Mouse (Mus musculus): ENCODE measurements around the gene Evpl. TPM values are rescaled to one million over a fixed set of nuclear protein-coding genes. Genes with fewer than 3 reads are reported as not detected.
A peak's percentile ranks its signal among the peaks of the same experiment; 100 is the strongest.

The Evpl gene
- polyA plus RNA-seq, 1 experiment from 2014 or later, result 0.11 TPM

GRCm38 (mm10) chr11:116198132-116198531 is 39.7 kb downstream of the Evpl start:
- no peak for DNase-seq (ENCODE audit: low spot score)
- Histone ChIP-seq H3K27me3 (replicated peaks; ENCODE audit: control insufficient read depth, insufficient read depth, low read length) (no peaks in the 10 kb centered on the region), H3K4me3 (ENCODE audit: low read depth, low read length) (peak overlapping the region; percentile 74), H3K4me2 (ENCODE audit: low read length) (peak overlapping the region; percentile 74), H3K9ac (ENCODE audit: low read length) (peak overlapping the region; percentile 88), H3K4me1 (ENCODE audit: control insufficient read depth, insufficient read depth, low read length) (peaks cover 13% of the 10 kb centered on the region), H3K9me3 (replicated peaks; ENCODE audit: control insufficient read depth, low read length) (no peaks in the 10 kb centered on the region), H3K27ac (ENCODE audit: low read depth, low read length) (peak overlapping the region; percentile 93), H3K36me3 (ENCODE audit: control insufficient read depth, insufficient read depth, low read length) (0 out of 2 replicates have a peak, but pooled peaks cover 9% of the 10 kb centered on the region)
- WGBS, result 25% methylated on average over 13 of the region's 13 CpGs
- no peak; the same call in 1 of the 2 replicates for ATAC-seq

- H3K9ac ChIP-seq (ENCODE audit: low read length), result peak overlapping the region; percentile 35; the same call in 1 of the 2 replicates
- H3K4me3 ChIP-seq (ENCODE audit: low read depth, low read length), result 0 out of 2 replicates have a peak overlapping the region, but pooled peaks have one; percentile 4
- H3K9me3 ChIP-seq (replicated peaks; ENCODE audit: control insufficient read depth, low read length), result no peaks in the 10 kb centered on the region
- H3K27me3 ChIP-seq (replicated peaks; ENCODE audit: control insufficient read depth, insufficient read depth, low read length), result no peaks in the 10 kb centered on the region
- H3K36me3 ChIP-seq (ENCODE audit: control insufficient read depth, insufficient read depth, low read length), result 0 out of 2 replicates have a peak, but pooled peaks cover 9% of the 10 kb centered on the region
- peaks cover 13% of the 10 kb centered on the region for H3K4me1 ChIP-seq (ENCODE audit: control insufficient read depth, insufficient read depth, low read length)
- 88% methylated on average over 6 of the region's 6 CpGs for WGBS
- ATAC-seq (no peak), DNase-seq (ENCODE audit: low spot score) (no peak)
- H3K27ac ChIP-seq (ENCODE audit: low read depth, low read length), result no peak overlapping the region
- peak overlapping the region; percentile 74 for H3K4me2 ChIP-seq (ENCODE audit: low read length)
Observed at GRCm38 (mm10) chr11:116197584-116197906, 40.3 kb downstream of the Evpl start.

GRCm38 (mm10) chr11:116196866-116197583 is 40.9 kb downstream of the Evpl start:
- Histone ChIP-seq H3K27ac (ENCODE audit: low read depth, low read length) (no peak overlapping the region), H3K9me3 (replicated peaks; ENCODE audit: control insufficient read depth, low read length) (no peaks in the 10 kb centered on the region), H3K36me3 (ENCODE audit: control insufficient read depth, insufficient read depth, low read length) (peaks cover 9% of the 10 kb centered on the region; the same call in 1 of the 2 replicates), H3K4me2 (ENCODE audit: low read length) (peak overlapping the region; percentile 74; the same call in 1 of the 2 replicates), H3K4me3 (ENCODE audit: low read depth, low read length) (0 out of 2 replicates have a peak overlapping the region, but pooled peaks have one; percentile 4), H3K27me3 (replicated peaks; ENCODE audit: control insufficient read depth, insufficient read depth, low read length) (no peaks in the 10 kb centered on the region), H3K4me1 (ENCODE audit: control insufficient read depth, insufficient read depth, low read length) (peaks cover 13% of the 10 kb centered on the region), H3K9ac (ENCODE audit: low read length) (no peak overlapping the region)
- ATAC-seq (no peak), DNase-seq (ENCODE audit: low spot score) (no peak)
- WGBS, result 94% methylated on average over 18 of the region's 18 CpGs

- ATAC-seq (no peak), DNase-seq (ENCODE audit: low spot score) (no peak)
- Histone ChIP-seq H3K4me1 (ENCODE audit: control insufficient read depth, insufficient read depth, low read length) (peaks cover 13% of the 10 kb centered on the region), H3K9ac (ENCODE audit: low read length) (no peak overlapping the region), H3K27ac (ENCODE audit: low read depth, low read length) (no peak overlapping the region), H3K9me3 (replicated peaks; ENCODE audit: control insufficient read depth, low read length) (no peaks in the 10 kb centered on the region), H3K36me3 (ENCODE audit: control insufficient read depth, insufficient read depth, low read length) (peaks cover 13% of the 10 kb centered on the region; the same call in 1 of the 2 replicates), H3K4me2 (ENCODE audit: low read length) (no peak overlapping the region), H3K27me3 (replicated peaks; ENCODE audit: control insufficient read depth, insufficient read depth, low read length) (no peaks in the 10 kb centered on the region), H3K4me3 (ENCODE audit: low read depth, low read length) (no peak overlapping the region)
- 88% methylated on average over 3 of the region's 3 CpGs for WGBS
Observed at GRCm38 (mm10) chr11:116196336-116196735, 41.5 kb downstream of the Evpl start.

- Histone ChIP-seq H3K27ac (ENCODE audit: low read depth, low read length) (no peak overlapping the region), H3K4me2 (ENCODE audit: low read length) (no peak overlapping the region), H3K4me1 (ENCODE audit: control insufficient read depth, insufficient read depth, low read length) (peaks cover 13% of the 10 kb centered on the region), H3K9ac (ENCODE audit: low read length) (no peak overlapping the region), H3K4me3 (ENCODE audit: low read depth, low read length) (no peak overlapping the region), H3K27me3 (replicated peaks; ENCODE audit: control insufficient read depth, insufficient read depth, low read length) (no peaks in the 10 kb centered on the region), H3K9me3 (replicated peaks; ENCODE audit: control insufficient read depth, low read length) (no peaks in the 10 kb centered on the region), H3K36me3 (ENCODE audit: control insufficient read depth, insufficient read depth, low read length) (peaks cover 23% of the 10 kb centered on the region)
- 85% methylated on average over 5 of the region's 5 CpGs for WGBS
- DNase-seq (ENCODE audit: low spot score), result no peak
- ATAC-seq, result no peak
Observed at GRCm38 (mm10) chr11:116195252-116195651, 42.6 kb downstream of the Evpl start.

GRCm38 (mm10) chr11:116194619-116195018 is 43.3 kb downstream of the Evpl start:
- ATAC-seq (no peak), DNase-seq (ENCODE audit: low spot score) (no peak)
- Histone ChIP-seq H3K36me3 (ENCODE audit: control insufficient read depth, insufficient read depth, low read length) (peaks cover 29% of the 10 kb centered on the region), H3K4me3 (ENCODE audit: low read depth, low read length) (no peak overlapping the region), H3K27ac (ENCODE audit: low read depth, low read length) (no peak overlapping the region), H3K4me1 (ENCODE audit: control insufficient read depth, insufficient read depth, low read length) (peaks cover 13% of the 10 kb centered on the region), H3K4me2 (ENCODE audit: low read length) (no peak overlapping the region), H3K9ac (ENCODE audit: low read length) (no peak overlapping the region), H3K27me3 (replicated peaks; ENCODE audit: control insufficient read depth, insufficient read depth, low read length) (no peaks in the 10 kb centered on the region), H3K9me3 (replicated peaks; ENCODE audit: control insufficient read depth, low read length) (no peaks in the 10 kb centered on the region)
- 92% methylated on average over 8 of the region's 8 CpGs for WGBS

GRCm38 (mm10) chr11:116187226-116187930 is 50.5 kb downstream of the Evpl start:
- H3K4me3 ChIP-seq (ENCODE audit: low read depth, low read length), result no peak overlapping the region
- H3K27ac ChIP-seq (ENCODE audit: low read depth, low read length), result no peak overlapping the region
- H3K9me3 ChIP-seq (replicated peaks; ENCODE audit: control insufficient read depth, low read length), result no peaks in the 10 kb centered on the region
- no peaks in the 10 kb centered on the region for H3K4me1 ChIP-seq (ENCODE audit: control insufficient read depth, insufficient read depth, low read length)
- no peaks in the 10 kb centered on the region for H3K27me3 ChIP-seq (replicated peaks; ENCODE audit: control insufficient read depth, insufficient read depth, low read length)
- 41% methylated on average over 11 of the region's 11 CpGs for WGBS
- peaks cover 66% of the 10 kb centered on the region for H3K36me3 ChIP-seq (ENCODE audit: control insufficient read depth, insufficient read depth, low read length)
- 0 out of 2 replicates have a peak overlapping the region, but pooled peaks have one; percentile 10 for H3K9ac ChIP-seq (ENCODE audit: low read length)
- DNase-seq (ENCODE audit: low spot score), result peak; percentile 45
- ATAC-seq, result no peak
- no peak overlapping the region for H3K4me2 ChIP-seq (ENCODE audit: low read length)

GRCm38 (mm10) chr11:116186360-116186759 is 51.5 kb downstream of the Evpl start:
- Histone ChIP-seq H3K4me1 (ENCODE audit: control insufficient read depth, insufficient read depth, low read length) (no peaks in the 10 kb centered on the region), H3K9ac (ENCODE audit: low read length) (no peak overlapping the region), H3K4me2 (ENCODE audit: low read length) (no peak overlapping the region), H3K36me3 (ENCODE audit: control insufficient read depth, insufficient read depth, low read length) (peaks cover 71% of the 10 kb centered on the region), H3K27ac (ENCODE audit: low read depth, low read length) (no peak overlapping the region), H3K9me3 (replicated peaks; ENCODE audit: control insufficient read depth, low read length) (no peaks in the 10 kb centered on the region), H3K27me3 (replicated peaks; ENCODE audit: control insufficient read depth, insufficient read depth, low read length) (no peaks in the 10 kb centered on the region), H3K4me3 (ENCODE audit: low read depth, low read length) (no peak overlapping the region)
- 86% methylated on average over 11 of the region's 11 CpGs for WGBS
- no peak for ATAC-seq
- DNase-seq (ENCODE audit: low spot score), result no peak

- ATAC-seq (no peak), DNase-seq (ENCODE audit: low spot score) (peak; percentile 6)
- no peaks in the 10 kb centered on the region for H3K9me3 ChIP-seq (replicated peaks; ENCODE audit: control insufficient read depth, low read length)
- no peak overlapping the region for H3K4me3 ChIP-seq (ENCODE audit: low read depth, low read length)
- H3K27ac ChIP-seq (ENCODE audit: low read depth, low read length), result no peak overlapping the region
- H3K4me2 ChIP-seq (ENCODE audit: low read length), result no peak overlapping the region
- 85% methylated on average over 3 of the region's 3 CpGs for WGBS
- no peaks in the 10 kb centered on the region for H3K4me1 ChIP-seq (ENCODE audit: control insufficient read depth, insufficient read depth, low read length)
- H3K9ac ChIP-seq (ENCODE audit: low read length), result no peak overlapping the region
- H3K36me3 ChIP-seq (ENCODE audit: control insufficient read depth, insufficient read depth, low read length), result peaks cover 66% of the 10 kb centered on the region
- H3K27me3 ChIP-seq (replicated peaks; ENCODE audit: control insufficient read depth, insufficient read depth, low read length), result no peaks in the 10 kb centered on the region
Observed at GRCm38 (mm10) chr11:116185836-116186235, 52.0 kb downstream of the Evpl start.

Measured in forebrain, embryonic 14.5 days (tissue).